Mouse (Mus musculus): Measurements from ENCODE around the gene Fbxw8.

Fbxw8 gene

DNA sequence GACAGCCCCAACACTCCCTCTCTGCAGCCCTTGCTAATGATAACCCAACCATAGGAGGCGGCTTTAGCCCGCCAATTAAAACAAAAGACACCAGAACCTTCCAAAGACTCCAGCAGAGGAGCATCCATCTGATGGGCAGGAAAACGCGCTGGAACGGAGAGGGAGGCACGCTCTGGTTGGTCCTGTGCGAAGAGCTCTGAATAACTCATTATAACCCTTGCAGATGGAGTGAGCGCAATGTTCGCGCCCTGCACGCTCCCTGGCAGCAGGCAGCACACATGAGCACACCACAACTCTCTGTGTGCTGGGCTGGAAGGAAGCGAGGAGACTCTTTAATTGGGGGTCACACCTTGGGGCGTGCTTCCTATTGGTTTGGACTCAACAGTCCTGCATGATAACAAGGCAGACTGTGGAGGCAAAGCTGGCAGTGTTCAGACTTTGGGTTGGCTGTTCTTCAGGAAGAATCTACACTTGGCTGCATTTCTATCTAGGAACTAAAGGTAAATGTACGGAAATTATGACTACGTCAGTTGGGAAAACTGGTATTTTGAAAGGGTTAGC is 82.0 kb downstream of the Fbxw8 start:
- peak; percentile 52 to 57 for DNase-seq

- DNase-seq, result no peak
These were observed 83.5 kb downstream of the Fbxw8 start for GRCm38 (mm10) chr5:118071766-118072165.

GRCm38 (mm10) chr5:118069315-118069714 is 85.9 kb downstream of the Fbxw8 start:
- DNase-seq, result peak; percentile 90 to 91

DNA sequence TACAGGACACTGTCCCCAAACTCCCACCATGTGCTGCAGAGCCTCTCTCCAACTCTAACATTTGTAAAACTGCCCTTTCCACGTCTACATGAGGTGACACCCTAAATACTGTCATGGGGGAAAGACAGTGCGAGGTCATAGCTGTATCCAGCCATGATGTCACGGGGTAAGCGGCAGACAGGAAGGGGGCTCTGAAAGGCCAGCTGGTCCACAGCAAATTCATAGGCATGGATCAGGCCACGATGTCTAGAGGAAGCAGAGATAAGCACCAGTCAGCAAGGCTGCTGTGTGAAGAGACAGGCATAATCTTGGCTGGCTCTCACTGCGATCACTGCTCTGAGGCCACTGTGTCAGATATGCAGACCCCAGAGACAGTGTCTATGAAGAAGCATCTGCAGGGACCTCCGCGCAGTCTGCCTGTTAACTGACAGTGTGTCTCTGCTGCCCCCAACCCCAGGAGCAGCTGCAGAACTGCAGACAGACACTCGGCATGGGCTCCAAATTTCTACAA is 87.2 kb downstream of the Fbxw8 start:
- peak in 1 of 2 experiments; percentile 29 for DNase-seq

DNA sequence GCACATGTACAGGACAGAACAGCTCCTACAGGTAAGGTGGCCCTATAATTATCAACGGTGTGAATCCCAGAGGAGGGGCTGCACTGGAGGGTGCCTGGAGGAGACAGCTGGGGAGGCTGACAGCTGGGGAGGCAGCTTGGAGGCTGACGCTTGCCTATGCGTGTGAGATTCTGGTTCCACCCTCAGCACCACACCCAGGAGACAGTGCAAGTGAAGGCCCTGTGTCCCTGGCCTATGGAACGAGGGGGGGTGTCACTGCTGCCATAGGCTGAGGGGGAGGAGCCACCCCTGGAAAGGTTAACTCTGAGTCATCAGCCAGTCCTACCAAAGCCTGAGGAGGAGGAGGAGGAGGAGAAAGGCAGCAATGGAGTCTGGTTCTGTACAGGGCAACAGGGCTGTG is 87.7 kb downstream of the Fbxw8 start:
- peak; percentile 33 to 53 for DNase-seq

DNA sequence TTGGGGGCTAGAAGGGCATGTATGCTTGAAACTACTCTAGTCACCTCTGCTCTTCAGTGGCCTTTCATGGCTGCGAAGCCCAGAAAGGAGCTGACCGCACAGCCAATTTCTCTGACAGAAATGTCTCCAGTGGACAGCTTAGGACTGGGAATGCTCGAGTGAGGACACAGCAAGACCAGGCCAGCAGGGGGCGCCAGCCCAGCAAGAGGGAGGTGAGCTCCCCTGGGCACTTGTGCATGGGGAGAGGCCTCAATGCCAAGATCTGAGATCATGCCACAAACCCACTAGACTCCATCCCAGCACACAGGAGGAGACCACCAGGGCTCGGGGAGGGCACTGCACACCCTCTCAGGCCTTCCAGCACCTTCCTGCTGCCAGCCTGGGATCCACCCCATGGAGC is 88.4 kb downstream of the Fbxw8 start:
- peak; percentile 88 to 92 for DNase-seq

DNA sequence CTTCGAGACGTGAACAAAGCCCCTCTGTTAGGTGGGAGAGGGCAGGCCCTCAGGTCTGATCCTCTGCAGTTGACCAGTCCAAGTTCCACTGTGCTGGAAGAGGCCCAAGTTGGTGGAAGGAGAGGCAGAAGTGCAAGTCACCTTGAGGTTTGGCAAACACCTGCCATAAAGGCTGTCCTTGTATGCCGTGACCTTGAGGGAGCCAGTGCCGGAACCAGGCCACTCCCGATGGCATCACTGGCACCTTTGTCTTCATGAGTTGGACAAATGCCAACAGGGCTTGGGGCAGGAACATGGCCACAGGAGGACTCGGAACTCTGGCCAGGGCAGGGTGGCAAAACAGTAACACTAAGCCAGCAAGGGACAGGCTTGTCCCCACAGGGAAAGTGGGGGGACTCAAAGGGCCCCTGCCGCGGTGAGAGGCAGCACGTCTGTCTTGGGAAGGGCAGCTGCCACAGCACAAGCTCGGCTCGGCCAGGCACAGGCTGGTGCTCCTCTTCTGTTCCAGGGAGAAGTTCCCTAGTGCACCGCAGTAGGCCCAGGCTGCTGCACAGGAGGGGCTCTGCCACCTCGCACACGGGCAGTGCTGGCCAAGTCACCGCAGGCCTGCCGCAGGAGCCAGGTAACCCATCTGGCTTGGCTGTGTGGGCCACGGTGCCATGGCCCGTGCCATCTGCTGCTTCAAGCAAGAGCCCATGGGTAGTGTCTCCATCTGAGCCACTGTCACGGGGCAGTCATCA is 89.6 kb downstream of the Fbxw8 start:
- peak; percentile 90 to 91 for DNase-seq

GRCm38 (mm10) chr5:118064284-118064901 is 90.9 kb downstream of the Fbxw8 start:
- DNase-seq, result peak in 1 of 2 experiments; percentile 51

DNA sequence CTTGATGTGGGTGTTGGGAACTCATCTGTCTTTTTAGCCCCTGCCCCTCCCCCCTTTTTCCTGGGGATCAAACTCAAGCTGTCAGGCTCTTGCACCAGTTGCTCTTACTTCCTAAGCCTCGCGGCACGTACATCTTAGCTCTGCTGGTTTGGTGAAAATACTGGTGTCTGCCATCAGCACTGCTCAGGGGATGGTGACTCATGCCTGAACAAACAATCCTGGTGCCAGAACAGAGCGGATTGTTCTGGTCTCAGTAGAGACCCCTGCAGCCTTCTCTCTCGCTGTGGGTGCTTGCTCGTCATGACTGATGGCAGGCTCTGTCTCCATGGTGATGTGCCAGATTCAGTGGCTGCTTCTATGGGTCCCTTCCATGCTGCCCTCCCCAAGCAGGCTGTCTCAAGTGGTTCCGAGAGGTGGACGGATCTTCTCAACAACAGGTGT is 92.1 kb downstream of the Fbxw8 start:
- peak; percentile 44 to 51 for DNase-seq

GRCm38 (mm10) chr5:118061391-118061790 is 93.9 kb downstream of the Fbxw8 start:
- DNase-seq, result peak; percentile 75 to 76

GRCm38 (mm10) chr5:118059646-118060045 is 95.6 kb downstream of the Fbxw8 start:
- DNase-seq, result peak; percentile 41 to 65

DNA sequence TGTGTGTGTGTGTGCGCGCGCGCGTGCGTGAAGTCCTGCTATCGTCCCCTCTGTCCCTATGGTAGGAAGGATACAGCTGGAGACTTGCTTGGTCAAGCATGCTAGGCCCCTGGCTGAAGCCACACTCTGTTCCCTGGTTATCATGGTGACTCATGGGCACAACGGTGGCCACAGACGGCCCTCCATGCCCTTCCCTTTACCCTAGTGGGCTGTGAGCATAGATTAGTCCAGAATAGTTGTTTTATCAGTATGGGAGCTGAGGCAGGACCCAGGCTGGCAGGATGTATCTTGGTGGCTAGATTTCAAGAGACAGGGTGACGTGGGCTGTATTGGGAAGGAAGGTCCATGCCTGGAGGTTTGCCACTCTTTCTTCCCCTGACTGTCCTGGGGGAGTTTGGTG is 96.4 kb downstream of the Fbxw8 start:
- DNase-seq, result peak in 1 of 2 experiments; percentile 32

- DNase-seq, result peak; percentile 56 to 60
These were observed 97.7 kb downstream of the Fbxw8 start for GRCm38 (mm10) chr5:118057508-118058111.

DNA sequence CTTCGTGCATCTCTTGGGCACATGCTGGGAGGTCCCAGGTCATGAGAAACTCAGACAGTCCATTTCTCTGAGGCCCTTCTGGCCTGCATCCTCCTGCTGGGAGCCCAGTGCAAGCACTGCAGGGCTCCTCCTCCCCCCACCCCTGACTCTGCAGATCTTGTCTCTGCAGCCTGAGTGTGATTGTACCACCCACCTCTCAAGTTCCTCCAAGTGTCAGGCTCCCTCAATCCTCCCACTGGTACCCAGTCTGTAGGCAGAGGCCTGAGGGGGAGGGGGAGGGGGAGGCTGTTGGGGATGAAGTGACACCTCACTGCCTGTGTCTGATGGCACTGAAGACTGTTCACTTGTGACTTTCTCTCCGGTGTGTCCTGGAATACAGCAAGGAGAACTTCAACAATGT is 102.1 kb downstream of the Fbxw8 start:
- no peak for DNase-seq

GRCm38 (mm10) chr5:118051981-118052662 is 103.1 kb downstream of the Fbxw8 start:
- DNase-seq, result peak; percentile 85 to 91

DNA sequence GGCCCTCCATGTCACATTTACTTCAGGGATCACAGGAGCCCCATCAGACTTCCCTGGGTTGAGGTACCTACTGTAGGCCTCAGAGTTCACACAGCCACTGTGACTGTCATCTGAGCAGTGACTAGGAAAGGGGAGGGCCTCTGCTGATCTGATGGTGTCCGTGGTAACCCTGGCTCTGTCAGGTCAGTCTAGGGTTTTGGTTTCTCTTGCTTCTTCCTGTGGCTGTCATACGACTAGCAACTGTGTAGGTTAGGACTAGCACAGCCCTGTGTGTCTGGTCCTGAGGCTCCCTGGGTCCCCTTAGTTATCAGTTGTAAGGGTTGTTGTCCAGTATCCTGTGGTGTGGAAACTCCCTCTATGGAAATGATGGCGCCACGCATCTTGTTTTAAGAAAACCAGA is 104.5 kb downstream of the Fbxw8 start:
- no peak for DNase-seq

DNA sequence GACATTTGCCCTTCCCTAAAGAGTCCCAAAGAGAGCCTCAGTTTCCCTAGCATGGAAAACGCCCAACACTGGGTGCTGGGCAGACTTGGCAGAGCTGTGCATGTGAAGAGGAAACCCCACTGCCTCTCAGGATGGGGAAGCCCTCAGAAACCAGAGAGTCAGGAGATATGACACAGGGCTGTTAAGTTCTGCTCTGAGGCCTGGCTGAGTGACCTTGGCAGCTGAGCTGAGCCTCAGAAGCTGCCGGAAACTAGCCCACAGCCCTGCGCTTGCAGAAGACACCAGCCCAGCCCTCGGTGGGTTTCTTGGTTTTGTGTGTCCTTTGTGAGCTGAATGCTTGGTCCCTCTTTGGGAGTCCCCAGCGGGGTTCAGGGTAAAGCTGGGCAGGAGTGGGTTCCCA is 106.3 kb downstream of the Fbxw8 start:
- DNase-seq, result no peak

GRCm38 (mm10) chr5:118048412-118048811 is 106.9 kb downstream of the Fbxw8 start:
- DNase-seq, result no peak

DNA sequence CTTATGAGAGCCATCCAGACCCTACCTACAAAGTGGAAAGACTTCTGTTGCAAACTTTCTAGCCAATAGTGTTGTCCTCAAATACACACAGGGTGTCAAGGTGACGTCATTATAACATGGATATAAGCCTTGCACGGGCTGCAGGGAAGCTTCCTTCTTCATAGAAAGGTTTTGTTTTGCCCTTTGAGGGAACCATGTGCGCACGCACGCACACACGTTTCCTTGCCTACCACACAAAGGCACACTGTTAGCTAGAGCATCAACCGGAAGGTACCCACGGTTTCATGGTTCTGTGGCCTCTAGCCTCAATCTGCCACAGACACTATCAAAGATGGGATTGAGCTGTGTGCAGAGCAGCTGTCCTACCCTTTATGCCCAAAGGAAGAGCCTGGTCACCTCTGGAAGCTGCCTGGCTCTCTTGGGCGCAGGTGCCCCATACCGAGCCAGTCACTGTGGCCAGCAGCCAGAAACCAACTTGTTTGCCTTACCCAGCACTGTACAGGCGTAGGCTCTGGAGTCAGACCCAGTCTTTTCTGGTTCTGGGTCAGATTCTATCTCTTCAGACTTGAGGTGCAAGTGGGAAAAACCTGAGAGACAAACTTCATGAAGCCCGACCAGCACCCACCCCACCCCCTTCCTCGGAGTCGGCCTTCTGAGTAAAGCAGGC is 108.0 kb downstream of the Fbxw8 start:
- DNase-seq, result no peak

DNA sequence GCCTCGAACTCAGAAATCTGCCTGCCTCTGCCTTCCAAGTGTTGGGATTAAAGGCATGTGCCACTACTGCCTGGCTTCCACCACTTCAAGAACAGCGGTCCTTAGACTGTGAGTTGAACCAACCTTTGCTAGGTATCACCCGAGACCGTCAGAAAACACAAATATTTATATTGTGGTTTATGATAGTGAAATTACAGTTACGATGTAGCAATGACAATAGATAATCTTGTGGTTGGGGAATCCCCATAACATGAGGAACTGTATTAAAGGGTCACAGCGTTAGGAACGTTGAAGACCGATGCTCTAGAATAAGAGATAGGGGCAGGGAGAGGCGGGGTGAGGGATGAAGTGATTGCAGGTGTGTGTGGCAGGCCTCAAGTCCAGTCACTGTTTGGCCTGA is 109.9 kb downstream of the Fbxw8 start:
- no peak for DNase-seq

DNA sequence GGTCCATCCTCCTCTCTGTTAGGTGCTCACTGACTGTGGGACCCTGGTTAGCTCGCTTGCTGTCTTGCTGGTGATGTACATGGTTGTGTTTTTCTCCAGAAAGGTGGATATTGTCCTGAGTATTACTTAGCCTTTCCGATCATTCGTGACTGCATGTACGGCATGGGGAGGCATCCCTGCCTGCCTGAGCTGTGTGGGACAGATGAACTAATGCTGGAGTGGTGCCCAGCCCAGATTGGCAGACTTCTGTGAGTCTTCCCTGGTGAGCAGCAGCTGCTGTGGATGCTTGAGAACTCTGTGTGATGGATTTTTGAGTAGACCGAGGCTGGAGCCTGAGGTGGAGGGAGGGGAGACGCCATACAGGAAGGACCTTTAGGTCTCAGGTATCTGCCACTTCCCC is 110.4 kb downstream of the Fbxw8 start:
- DNase-seq, result peak; percentile 88 to 90

DNA sequence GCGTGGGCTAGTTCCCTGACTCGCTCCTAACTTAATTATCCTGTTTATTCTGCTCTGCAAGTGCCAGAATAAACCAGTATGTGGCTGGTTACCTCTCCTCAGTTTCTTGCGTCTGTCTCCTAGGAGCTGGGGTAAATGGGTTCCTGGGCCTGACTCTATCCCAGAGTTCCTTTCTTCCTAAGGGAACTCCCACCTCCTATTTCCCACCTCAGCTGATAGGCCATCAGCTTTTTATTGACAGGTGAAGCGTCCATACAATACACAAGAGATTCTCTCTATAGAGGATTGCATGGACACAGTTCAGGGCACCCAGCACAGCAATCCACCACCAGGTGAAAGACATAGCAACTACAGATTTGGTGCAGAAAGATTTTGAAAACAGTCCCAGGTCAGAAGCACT is 111.5 kb downstream of the Fbxw8 start:
- no peak for DNase-seq

All from cerebellum, postnatal 25 days (tissue).